Mouse (Mus musculus) frontal cortex, postnatal 25 days (tissue): ENCODE results near the gene Cebpz.

ENCODE experiments used
- DNase-seq, 2 experiments: peaks; one replicate each; pipeline ENCODE4 v3.0.0; 2022; ENCODE audit warnings: low spot score in 2 of 2

The Cebpz gene

DNA sequence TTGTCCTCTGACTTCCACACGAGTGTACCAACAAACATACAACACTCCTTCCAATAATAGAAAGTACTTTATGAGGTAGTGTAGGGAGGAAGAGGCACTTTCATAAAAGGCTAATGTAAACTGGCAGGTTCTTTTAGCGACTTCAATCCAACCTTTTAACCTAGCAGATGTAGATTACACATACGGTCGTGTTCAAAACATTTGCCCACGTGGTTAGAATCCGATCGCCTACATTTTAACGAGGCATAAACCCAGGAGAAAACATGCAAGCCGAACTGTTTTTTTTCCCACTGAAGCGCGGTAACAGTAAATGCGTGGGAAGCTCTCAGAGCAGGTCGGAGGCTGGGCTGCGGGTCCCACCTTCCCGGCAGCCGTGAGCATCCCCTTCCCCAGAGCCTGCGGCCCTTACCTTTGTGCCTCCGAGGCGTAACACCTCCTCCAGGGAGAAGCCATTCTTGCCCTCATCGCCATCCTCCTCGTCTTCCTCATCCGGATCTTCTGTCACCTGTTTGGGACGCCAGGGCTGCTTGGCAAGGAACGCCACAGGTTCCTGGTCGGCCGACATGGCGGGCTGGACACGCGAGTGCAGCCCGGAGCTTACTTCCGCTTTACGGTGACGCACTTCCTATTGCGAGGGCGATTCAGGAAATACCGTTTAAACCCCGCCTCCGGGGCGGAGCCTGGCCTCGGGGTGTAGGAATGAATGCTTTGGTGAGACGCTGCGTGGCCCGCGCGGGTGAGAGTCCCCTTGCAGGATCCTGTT is at the start of gene Cebpz, which contains the start of gene Ndufaf7:
Gene Cebpz (minus strand): TSS at position 601 of the 763 bp plus-strand sequence.
Gene Ndufaf7 (plus strand): TSS at position 671 of the 763 bp plus-strand sequence.
- DNase-seq, result peak; percentile 91 to 95

GRCm38 (mm10) chr17:78983736-78984135 is 46.9 kb upstream of the Cebpz start:
- DNase-seq, result no peak

- no peak for DNase-seq
Measured at GRCm38 (mm10) chr17:78983166-78983565, 46.3 kb upstream of the Cebpz start.

DNA sequence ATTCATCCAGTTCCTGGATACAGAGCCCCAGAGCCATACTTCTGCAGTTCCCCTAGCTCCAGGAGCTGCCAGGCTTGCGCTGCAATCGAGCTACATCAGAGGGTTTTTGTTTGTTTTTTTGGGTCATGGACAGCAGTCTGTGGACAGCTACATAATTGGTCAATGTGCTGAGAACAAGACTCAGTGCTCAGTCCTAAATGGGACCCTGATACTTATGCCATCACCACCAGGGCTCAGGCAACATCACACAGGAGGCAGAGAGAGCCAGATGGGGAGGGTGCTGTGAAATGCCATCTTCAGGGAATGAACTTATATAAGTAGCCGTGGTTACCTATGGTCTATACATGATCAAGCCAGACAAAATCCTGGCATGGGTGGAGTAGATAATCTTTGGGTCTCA is 31.6 kb upstream of the Cebpz start:
- DNase-seq, result no peak

GRCm38 (mm10) chr17:78966092-78966883 is 29.4 kb upstream of the Cebpz start:
- no peak for DNase-seq

- DNase-seq, result peak in 1 of 2 experiments; percentile 9
Measured at GRCm38 (mm10) chr17:78964387-78964786, 27.5 kb upstream of the Cebpz start.

- no peak for DNase-seq
Measured at GRCm38 (mm10) chr17:78959473-78959872, 22.6 kb upstream of the Cebpz start.

DNA sequence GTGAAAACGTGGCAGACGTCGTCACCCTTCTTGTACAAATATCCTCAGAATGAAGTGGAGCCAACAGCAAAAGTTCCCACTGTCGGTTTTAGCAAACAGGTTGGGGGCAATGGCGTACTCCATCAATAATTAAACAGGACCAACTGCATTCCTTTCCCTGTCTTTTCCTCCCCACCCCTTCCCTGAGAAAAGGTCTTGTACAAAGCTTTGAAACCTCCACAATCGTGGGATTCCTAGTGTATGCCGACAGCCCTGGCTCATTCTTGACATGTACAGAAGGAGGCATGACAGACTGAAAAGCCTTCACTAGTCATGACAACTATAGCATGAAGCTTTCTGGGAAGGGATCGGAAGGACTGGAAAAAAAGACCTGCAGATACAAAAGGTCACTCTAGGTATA is 16.4 kb upstream of the Cebpz start:
- DNase-seq, result no peak

DNA sequence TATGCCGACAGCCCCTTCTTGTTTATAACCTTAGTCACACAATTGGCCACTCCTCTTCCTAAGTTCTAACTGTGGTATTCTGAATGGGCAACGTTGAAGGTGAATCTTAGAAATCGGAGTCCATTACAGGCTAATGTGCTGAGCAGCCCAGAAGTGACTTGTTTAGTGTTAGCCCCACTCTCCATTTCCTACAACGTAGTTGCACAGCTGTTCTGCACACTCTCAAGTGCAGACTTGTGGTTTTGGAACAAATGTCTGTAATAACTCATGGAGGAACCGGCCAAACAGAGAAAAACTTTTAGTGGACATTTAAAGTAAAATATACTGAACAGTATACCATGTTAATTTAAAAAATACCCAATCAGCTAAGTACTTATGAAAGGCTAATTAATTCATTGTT is 15.2 kb upstream of the Cebpz start:
- DNase-seq, result no peak

- DNase-seq, result no peak
Measured at GRCm38 (mm10) chr17:78951225-78951624, 14.4 kb upstream of the Cebpz start.

- no peak for DNase-seq
Measured at GRCm38 (mm10) chr17:78942579-78942978, 5.7 kb upstream of the Cebpz start.

- DNase-seq, result no peak
Measured at GRCm38 (mm10) chr17:78938927-78939326, 2.1 kb upstream of the Cebpz start.

- no peak for DNase-seq
Measured at GRCm38 (mm10) chr17:78937229-78937853, 475 bp upstream of the Cebpz start.

- DNase-seq, result no peak
Measured at GRCm38 (mm10) chr17:78935857-78936256, 1.0 kb downstream of the Cebpz start.

DNA sequence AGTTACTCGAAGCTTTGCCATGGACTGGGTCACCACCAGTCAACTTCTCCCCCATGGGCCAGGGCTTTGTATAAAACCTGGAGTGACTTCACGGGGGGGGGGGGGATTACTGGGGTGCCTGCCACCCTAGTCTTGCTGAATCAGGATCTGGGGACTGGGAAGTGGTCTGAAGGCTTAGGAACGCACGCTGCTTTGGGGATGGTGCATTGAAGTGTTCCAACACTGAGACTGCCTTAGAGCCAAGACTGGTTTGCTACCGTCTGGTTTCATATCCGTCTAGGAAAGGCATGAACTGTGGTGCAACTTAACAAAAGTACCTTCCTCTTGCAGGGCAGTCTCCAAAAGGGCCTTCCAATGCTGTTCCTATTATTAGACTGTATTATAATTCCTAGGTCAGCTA is 19.2 kb downstream of the Cebpz start:
- DNase-seq, result no peak

- DNase-seq, result no peak
Measured at GRCm38 (mm10) chr17:78916899-78917298, 20.0 kb downstream of the Cebpz start.

DNA sequence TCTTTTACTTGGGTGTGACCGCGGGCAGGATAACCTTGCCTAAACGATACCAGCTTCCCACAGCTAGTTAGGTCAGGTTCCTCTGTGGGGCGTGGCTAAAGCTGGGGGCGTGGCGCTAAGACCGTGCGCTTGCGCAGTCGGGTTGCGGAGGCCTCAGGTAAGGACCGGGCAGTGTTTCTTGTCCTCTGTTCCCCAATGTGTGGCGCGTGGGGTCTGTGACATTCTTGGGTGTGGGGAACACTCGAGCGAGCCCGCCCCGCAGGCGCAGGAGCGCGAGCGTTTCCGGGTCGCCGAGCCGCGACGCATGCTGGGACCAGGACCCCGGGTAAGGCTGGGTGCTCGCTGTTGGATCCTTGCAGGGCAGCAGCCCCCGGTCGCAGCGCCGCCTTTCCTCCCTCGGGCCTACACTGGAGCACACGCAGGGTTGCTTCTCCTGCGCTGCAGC is 20.5 kb downstream of the Cebpz start, which contains the start of gene Cebpzos:
Gene Cebpzos (plus strand): TSS at position 132 of the 445 bp plus-strand sequence.
- DNase-seq, result peak; percentile 72 to 77

DNA sequence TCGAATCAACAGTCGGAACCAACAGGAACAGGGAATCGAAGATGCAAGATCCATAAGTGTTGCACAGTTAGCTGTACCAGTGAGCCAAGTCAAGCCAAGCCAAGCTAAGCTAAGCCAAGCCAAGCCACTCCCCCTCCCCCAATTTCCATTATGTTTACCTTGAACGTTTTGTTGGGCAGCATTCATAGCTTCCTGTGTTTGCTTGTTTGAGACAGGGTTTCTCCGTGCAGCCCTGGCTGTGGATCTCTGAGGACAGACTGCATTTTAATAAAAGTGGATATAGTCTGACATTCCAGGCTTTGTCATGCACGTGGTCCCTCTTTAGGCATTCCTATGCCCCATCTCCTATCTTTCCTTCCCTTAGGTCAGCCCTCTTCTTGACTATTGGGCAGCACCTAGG is 21.1 kb downstream of the Cebpz start:
- no peak for DNase-seq

GRCm38 (mm10) chr17:78913921-78914320 is 22.9 kb downstream of the Cebpz start:
- no peak for DNase-seq

- no peak for DNase-seq
Measured at GRCm38 (mm10) chr17:78912861-78913281, 24.0 kb downstream of the Cebpz start.

DNA sequence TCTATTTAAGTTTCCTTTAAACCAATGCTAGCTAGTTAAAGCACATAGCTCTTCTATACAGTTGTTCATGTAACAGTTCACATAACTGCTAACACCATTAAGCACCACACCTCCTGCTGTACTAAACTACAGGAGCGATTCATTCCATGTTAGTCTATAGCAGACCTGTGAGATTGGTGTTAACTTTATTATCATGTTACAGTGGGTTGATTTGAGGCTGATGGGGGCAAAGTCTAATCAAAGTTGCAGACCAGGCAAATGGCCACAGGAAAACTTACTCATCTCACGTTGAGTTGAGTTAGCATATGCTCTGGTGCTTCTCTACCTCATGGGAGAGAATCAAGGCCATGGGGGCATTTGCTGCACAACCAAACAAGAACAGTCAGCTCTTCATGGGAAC is 27.5 kb downstream of the Cebpz start:
- DNase-seq, result no peak

- no peak for DNase-seq
Measured at GRCm38 (mm10) chr17:78906892-78907291, 30.0 kb downstream of the Cebpz start, which contains the start of gene Sult6b1. Sult6b1 (minus strand) TSS chr17:78906992.
